ENCODE assay signal across 11 mouse cellular contexts in genomic region chr10:128866518-128866917, GRCm38 (mm10).
"Had no signal": no experiment of that assay in that cellular context is flagged by ENCODE, and none has a peak within 500 bp of the region (broad histone marks: within the 10 kb centered on the region; RNA-seq: fewer than 3 reads in every experiment).

No protein-coding gene starts in this region.

- DNase-seq: right cerebral cortex, adult 18-20 months; right cerebral cortex, postnatal 14 days; right cerebral cortex, postnatal 25 days; right cerebral cortex, postnatal 4 days; spleen, adult 18-20 months; thymus, adult 18-20 months; thymus, adult 2 months; thymus, postnatal 14 days; thymus, postnatal 25 days; thymus, postnatal 36 days; thymus, postnatal 4 days had no signal
